Mouse (Mus musculus) left cerebral cortex, adult 18-20 months (tissue): ENCODE measurements around the gene Rex1bd. TPM values are rescaled to one million over a fixed set of nuclear protein-coding genes. Genes with fewer than 3 reads are reported as not detected.
"Not testable (repeated sequence)": the region's sequence is repeated elsewhere in the genome, so short reads cannot be mapped to it uniquely, and the experiment has no call there.

Experiments used
- DNase-seq, 2 experiments: peaks; one replicate each; pipeline ENCODE4 v3.0.0; 2021 to 2022; ENCODE audit warnings: low spot score in 2 of 2, mixed read lengths in 1 of 2
- total RNA-seq, 2 experiments: library from RNA; stranded (reverse); gene quantifications; 2 replicates each; pipeline ENCODE4 v1.2.3; 2021

The Rex1bd gene
- total RNA-seq, 2 experiments from 2014 or later: 118 to 122 TPM

- no peak for DNase-seq
Measured at GRCm38 (mm10) chr8:70529741-70530161, 23.2 kb upstream of the Rex1bd start.

DNA sequence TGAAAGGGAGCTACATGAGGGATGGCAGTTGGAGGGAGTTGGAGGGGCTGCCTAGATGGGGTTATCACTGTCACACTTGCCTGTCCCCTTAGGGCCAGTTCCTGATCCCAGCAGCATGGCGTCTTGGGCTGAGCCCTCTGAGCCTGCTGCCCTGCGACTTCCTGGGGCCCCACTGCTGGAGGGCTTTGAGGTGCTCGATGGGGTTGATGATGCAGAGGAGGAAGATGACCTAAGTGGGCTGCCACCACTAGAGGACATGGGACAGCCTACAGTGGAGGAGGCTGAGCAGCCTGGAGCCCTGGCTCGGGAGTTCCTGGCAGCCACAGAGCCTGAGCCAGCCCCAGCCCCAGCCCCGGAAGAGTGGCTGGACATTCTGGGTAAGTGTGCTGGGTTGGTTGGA lies 22.7 kb upstream of the Rex1bd start:
- DNase-seq: no peak

GRCm38 (mm10) chr8:70528182-70528797 lies 21.7 kb upstream of the Rex1bd start:
- DNase-seq: no peak

DNA sequence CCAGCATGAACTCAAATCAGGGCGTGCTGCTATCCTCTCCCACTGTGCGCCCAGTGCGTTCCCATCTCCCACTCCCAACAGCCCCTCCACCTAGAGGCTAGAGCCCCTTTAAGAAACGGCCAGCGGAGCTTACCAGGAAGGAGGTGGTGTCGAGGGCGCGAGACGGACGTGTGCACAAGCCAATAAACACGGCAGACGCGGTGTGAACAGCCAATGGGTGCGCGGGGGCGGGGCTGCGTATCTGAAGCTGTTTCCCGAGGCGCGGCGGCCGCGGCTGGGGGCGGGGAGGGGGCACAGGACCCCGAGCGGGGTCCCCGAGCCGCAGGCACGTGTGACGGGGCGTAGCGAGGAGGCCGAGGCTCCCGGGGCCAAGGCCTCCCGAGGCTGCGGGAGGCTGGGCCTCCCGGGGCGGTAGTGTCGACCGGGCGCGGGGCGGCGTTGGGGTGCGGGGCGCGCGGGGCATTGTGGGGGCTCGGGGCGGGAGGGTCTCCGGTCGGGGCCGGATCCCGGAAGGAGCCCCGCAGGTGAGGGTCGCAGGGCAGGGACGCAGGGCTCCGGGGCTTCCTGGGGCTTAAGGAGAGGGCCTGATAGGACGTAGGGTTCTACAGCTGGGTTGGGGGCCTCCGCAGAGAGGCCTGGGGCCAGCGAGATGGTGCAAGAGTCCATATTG lies 21.1 kb upstream of the Rex1bd start, which contains the start of the genes Fkbp8 and Kxd1:
TSS of gene Fkbp8 (plus strand) at position 213 of the 670 bp plus-strand sequence.
TSS of gene Kxd1 (minus strand) at position 445 of the 670 bp plus-strand sequence.
- DNase-seq: peak; percentile 98 to 99

DNA sequence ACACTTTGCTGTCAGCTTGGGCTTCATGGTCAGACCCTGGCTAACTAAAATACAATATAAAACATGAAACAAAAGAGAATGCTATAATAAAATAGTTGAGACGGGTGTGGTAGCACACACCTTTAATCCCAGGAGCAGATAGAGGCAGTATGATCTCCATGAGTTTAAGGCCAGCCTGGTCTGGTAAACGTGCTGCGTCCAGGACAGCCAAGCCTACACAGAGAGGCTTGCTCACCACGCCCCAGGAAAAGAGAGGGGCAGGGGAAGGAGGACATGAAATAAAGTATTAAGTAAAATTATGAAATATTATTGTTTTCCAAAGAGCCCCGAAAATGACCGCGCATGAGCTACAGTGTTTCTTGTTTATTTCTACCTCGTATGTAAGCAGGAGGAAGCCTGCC lies 20.6 kb upstream of the Rex1bd start:
- no peak for DNase-seq

- DNase-seq: peak; percentile 95 to 96
Measured at GRCm38 (mm10) chr8:70522592-70523403, 16.2 kb upstream of the Rex1bd start.

DNA sequence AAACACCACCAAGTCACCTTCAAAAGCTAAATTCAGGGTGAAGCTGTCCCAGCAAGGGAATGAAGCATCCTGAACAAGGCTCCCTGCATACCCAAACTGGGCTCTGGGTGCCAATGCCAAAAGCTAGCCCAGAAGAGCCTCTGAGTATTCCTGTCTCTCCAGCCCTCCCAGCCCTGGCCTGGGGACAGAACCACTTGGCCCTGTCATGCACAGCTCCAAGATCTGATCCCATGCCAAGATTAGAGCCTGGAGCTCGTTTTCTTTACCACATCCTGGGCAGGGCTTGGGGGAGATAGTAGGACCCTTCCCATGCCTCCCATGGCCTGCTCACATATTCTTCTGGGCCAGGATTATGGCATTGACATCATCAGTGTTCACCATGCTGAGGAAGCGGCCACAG lies 13.1 kb upstream of the Rex1bd start:
- DNase-seq: no peak

GRCm38 (mm10) chr8:70519043-70519442 lies 12.5 kb upstream of the Rex1bd start:
- DNase-seq: peak in 1 of 2 experiments; percentile 39

- DNase-seq: no peak
Measured at GRCm38 (mm10) chr8:70517940-70518643, 11.5 kb upstream of the Rex1bd start.

DNA sequence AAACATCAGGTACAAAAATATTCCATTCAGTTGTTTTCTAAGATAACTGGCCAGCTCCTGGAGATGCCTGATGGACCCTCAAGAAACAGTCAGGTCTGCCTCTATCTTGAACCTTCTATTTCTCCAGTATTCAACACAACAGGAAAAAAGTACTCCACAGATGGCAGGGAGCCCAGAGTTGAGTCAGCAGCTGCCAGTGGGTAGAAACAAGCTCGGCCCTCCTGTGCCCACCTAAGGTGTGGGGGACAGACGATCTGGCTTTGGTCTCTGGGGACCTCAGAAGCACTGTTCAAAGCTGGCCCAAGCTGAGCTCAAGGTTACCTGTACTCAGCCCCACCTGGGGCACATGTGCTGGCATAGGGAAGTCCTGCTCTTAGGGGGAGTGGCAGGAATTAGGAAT lies 6.9 kb upstream of the Rex1bd start:
- DNase-seq: peak; percentile 74 to 85

- no peak for DNase-seq
Measured at GRCm38 (mm10) chr8:70512253-70512903, 5.8 kb upstream of the Rex1bd start.

GRCm38 (mm10) chr8:70511770-70512169 lies 5.2 kb upstream of the Rex1bd start:
- DNase-seq: no peak

- DNase-seq: not testable (repeated sequence)
Measured at GRCm38 (mm10) chr8:70511174-70511573, 4.6 kb upstream of the Rex1bd start.

DNA sequence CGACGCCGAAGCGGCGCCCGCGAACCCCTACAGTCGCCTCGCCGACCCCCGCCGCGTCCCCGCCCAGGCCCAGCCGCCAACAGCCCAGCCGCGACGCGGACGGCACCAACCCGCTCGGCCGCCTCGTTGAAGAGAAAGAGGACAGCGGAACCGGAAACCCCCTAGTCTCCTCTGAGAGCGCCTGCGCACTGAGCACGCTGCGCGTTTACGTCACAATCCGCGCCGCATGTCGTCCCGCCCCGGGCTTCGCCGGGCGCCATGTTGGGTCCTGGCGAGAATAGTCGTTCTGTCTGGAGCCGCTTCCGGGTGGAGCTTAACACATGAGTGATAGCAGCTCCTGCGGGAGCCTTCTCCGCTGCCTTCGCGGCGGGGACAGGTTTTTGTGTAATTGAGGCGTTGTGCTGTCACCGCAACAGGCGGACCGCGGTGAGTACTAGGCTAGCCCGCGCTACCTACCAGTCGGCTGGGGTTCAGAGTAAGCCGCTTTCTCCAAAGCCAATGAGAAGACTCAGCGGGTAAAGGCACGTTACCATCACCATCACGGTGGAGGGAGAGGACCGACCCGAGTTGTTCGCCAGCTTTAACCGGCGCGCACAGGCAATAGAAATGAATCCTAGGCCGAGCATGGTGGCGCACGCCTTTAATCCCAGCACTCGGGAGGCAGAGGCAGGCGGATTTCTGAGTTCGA lies 3.8 kb upstream of the Rex1bd start, which contains the start of gene Uba52:
TSS of gene Uba52 (minus strand) at position 574 of the 688 bp plus-strand sequence.
- DNase-seq: peak; percentile 98

DNA sequence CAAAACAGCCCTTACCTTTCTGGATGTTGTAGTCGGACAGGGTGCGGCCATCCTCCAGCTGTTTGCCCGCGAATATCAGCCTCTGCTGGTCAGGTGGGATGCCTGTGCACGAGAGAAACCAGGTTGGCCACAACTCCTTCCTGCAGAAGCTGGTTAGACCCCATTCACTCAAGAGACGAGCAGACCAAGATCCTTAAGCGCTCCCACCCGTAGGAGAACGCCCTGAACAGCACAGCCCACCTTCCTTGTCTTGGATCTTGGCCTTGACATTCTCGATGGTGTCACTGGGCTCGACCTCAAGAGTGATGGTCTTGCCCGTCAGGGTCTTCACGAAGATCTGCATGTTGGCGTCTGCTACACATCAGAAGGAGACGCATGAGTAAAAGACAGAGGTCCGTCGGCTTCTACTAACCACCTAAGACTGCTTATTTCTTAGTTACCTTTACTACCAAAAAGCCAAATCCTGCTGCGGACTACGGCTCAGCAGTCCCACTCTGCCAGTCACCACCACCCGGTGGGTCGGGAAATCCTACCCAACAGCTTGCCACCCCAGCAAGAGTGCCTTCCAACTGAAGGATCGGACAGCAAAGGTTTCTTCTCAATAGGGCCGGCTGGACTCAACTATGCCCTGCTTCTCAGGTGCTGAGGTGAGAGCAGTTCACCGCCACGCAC lies 2.9 kb upstream of the Rex1bd start:
- DNase-seq: no peak

DNA sequence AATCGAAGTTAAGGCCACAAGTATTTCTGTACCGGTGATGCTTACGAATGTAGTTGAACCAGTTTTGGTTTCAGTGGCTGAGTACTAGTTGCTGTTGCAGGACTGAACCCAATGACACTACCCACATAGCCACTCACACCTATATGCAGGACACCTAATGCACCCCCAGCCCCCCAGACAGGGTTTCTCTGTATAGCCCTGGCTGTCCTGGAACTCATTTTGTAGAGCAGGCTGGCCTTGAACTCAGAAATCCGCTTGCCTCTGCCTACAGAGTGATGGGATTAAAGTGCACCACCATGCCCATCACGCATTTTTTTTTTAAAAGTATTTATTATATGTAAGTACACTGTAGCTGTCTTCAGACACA lies 458 bp upstream of the Rex1bd start:
- DNase-seq: no peak

- no peak for DNase-seq
Measured at GRCm38 (mm10) chr8:70505698-70506327, 739 bp downstream of the Rex1bd start.

DNA sequence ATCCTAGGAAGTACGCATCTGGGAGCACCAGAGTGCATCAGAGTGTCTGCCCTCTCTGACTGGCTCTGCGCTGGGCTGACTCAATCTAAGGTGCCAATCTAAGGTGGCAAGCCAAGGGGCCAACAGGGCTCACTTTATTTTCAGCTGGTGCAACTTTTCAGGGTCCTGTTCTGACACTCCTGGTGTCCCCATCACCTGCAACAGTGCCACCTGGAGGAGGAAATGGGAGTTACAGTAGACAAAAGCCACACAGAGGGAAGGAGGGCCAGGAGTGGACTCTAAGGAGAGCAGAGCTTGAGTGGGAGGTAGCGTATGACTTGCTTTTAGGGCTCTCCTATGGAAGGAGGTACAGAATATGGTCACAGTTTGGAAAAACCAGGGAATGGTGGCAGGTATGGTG lies 1.7 kb downstream of the Rex1bd start:
- DNase-seq: peak; percentile 84 to 94

GRCm38 (mm10) chr8:70504291-70504716 lies 2.2 kb downstream of the Rex1bd start:
- DNase-seq: peak in 1 of 2 experiments; percentile 34
